Mouse (Mus musculus): ENCODE measurements around the gene Ptprm.
"Not testable (repeated sequence)": the region's sequence is repeated elsewhere in the genome, so short reads cannot be mapped to it uniquely, and the experiment has no call there.

DNA sequence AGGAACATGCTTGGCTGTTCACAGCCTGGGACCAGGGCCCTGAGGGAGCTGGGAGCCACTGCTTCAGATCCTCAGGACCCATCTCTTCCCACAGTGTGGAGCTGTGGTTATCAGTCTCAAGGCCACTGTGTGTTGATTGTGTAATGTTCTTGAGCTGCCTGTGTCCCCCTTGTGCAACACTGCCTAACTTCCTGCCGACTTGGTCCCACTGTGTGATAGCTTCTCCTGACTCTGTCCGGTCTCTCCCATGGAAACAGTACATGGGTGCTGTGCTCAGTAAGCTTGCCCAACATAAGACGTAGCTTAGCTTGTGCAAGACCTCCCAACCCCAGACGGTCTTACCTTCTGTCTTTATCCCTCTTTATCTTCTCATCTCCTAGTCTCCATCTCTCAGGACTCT, 507.2 kb downstream of the Ptprm start:
- not testable (repeated sequence) for TF ChIP-seq ZMIZ1 (IDR thresholded peaks at IDR 0.05; ENCODE audit: low read depth, low read length); CTCF (IDR thresholded peaks at IDR 0.05 in 2 of 3, conservative IDR thresholded peaks at IDR 0.05 in 1 of 3; ENCODE audit: control insufficient read depth in 1 of 3, insufficient read depth in 1 of 3, low read depth in 2 of 3, low read length in 3 of 3, poor library complexity in 1 of 3, severe bottlenecking in 1 of 3); MAFK (IDR thresholded peaks at IDR 0.05; ENCODE audit: borderline replicate concordance, low read depth, low read length); POLR2A (IDR thresholded peaks at IDR 0.05; ENCODE audit: control insufficient read depth in 1 of 2, insufficient read depth in 1 of 2, low read depth in 1 of 2, low read length in 2 of 2, poor library complexity in 1 of 2); ZC3H11A (IDR thresholded peaks at IDR 0.05; ENCODE audit: low read depth, low read length); ZKSCAN1 (IDR thresholded peaks at IDR 0.05; ENCODE audit: low read depth, low read length); TBP (IDR thresholded peaks at IDR 0.05; ENCODE audit: low read depth, low read length); EP300 (IDR thresholded peaks at IDR 0.05; ENCODE audit: low read depth in 1 of 2, low read length in 2 of 2); USF2 (IDR thresholded peaks at IDR 0.05; ENCODE audit: borderline replicate concordance in 1 of 2, insufficient read depth in 1 of 2, low read depth in 1 of 2, low read length in 2 of 2); USF1 (IDR thresholded peaks at IDR 0.05; ENCODE audit: low read depth, low read length); NELFE (IDR thresholded peaks at IDR 0.05; ENCODE audit: low read depth, low read length); TCF12 (IDR thresholded peaks at IDR 0.05; ENCODE audit: low read depth, low read length); ETS1 (IDR thresholded peaks at IDR 0.05; ENCODE audit: low read depth, low read length)
